Mouse (Mus musculus) embryo, embryonic 11.5 days (tissue): ENCODE measurements around the gene Hddc2.

Source experiments
- DNase-seq: peaks from one replicate; pipeline ENCODE4 v3.0.0-alpha.2; 2012; ENCODE audit warnings: low read depth, low spot score

Hddc2 gene

DNA sequence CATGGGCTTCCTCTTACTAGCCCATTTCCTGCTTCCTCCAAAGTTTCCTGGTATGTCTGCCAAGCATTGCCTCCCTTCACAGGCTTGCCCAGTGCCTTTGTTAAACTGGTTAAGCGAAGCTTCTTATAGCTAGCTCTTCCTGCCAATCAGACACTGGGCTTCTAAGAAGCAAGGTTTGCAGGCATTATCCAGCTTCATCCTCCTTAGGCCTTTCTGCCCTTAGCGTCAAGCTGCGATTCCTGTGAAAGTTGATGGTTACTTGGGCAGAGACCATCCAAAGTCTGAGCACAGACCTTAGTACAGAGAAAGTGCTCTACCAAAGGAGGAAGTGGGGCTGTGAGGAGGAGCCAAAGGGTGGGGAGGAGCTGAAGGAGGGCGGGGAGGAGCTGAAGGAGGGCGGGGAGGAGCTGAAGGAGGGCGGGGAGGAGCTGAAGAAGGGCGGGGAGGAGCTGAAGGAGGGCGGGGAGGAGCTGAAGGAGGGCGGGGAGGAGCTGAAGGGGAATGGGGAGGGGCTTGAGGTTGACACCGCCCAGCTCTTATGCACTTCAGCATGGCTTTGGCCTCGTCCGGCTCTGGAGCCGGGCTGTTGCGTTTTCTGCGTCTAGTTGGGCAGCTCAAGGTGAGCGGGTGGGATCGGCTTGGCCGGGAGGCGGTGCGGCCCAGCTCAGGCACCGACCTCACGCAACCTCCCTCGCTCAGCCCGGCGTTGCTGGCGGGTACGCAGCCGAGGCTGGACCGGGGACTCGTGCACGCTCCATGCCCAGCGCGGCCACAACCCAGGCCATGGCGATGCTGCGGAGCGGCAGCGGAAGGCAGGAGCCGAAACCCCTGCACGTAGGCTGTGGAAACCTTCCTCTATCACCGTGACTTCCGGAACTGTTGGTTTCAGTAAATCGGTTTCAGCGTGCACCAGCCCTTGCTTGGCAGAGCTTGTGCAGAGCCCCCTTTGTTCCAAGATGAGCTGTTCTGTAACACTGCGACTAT is at the start of gene Hddc2:
Gene Hddc2, plus strand, starts transcription at position 519 of the 984 bp plus-strand sequence.
- DNase-seq: peak; percentile 77

DNA sequence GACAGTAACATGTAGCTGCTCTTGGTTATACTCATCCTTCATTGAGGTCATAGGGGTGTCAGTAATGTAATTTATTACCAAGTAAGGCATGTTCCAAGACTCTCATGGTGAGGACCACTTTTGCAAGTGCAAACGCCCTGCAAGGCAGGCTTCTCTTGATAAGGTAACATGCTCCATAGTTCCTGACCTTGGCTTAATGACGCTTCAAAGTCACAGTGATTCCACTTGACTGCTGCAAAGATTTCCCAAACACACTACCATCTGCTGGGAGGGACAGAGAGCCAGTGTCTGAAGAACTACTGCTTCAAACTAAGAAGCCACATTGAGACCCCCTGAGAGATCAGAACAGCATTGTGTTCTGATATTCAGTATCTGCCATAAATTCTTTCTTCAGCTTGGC is 40.4 kb upstream of the Hddc2 start:
- no peak for DNase-seq

DNA sequence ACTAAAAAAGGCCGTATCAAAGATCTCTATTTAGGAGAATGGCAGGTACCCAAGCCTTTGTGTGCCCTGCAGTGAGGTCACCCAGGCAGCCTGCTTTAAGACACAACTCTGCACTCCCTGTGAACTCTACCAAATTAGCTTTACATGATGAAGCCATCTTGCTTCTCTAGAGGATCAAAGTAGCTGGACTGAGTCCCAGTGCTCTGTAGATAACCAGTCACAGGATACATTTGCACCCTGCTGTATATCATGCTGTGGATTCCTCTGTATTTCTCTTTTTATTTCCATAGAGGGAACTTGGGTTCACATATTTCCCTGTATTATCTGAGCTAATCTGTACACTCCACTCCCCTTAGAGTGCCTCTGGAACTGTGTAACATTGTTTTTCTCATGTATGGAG is 40.0 kb upstream of the Hddc2 start:
- DNase-seq: no peak

DNA sequence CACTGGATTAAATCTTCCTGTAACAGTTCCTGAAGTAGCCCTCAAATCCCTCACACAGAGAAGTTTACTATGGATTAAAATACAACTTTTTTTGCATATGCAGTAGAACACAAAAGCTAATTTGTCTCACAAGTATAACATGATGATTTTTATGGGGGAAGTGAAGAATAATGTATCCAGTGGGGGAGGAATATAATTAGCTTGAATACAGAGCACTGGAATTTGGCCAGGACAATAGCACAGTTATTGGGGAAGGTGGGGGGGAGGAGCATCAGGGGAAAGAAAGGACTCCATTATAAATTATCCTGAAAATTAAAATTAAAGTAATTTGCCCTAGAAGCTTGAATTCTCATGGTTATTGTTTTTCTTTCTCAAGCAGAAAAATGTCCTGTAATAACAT is 25.4 kb upstream of the Hddc2 start:
- DNase-seq: no peak

DNA sequence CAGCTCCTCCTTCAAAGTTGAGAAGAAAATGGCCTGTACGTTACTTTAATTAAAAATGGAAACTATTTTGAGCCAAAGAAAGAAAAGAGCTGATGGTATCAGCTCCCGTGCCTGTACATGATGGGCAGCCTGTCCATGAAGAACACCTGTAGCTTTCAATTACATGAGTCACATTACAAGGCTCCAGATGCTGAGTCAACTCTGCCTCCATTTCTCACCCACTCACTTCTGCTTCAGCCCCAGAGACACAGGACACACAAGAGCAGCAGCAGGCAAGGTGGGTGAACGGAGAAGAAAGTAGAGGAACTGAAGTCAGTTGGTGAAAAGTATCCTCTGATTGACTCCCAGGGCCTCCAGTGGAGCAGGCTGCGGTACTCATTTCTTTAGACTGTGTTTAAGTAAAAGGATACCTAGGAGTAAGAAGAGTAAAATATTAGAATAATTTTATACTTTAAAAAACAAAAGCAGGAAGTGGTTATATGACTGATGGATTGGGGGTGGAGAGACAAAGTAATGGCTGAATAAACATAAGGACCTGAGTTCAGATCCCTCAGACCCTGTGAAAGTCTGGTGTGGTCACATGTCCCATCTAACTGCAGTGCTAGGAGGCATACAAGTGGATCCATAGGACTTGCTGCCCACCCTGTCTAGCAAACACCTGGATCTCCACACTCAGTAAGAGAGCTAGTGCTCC is 24.3 kb upstream of the Hddc2 start:
- no peak for DNase-seq

DNA sequence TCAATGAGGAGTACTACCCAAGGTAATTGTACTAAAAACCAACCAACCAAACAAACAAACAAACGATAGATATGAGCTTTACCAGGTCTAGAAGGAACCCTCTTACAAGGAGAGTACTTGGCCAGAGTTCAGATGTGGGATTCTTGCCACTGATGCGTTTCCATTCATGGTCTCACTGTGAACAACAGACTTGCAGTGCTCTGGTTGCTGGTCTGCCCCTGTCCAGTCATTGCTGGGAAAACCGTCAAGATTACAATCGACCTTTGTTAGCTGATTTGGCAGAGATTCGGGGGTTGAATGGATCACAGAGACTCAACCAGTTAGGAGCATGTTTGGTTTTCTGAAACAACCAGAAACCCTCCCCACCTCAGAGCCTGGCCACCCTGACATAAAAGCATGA is 17.5 kb upstream of the Hddc2 start:
- DNase-seq: no peak

DNA sequence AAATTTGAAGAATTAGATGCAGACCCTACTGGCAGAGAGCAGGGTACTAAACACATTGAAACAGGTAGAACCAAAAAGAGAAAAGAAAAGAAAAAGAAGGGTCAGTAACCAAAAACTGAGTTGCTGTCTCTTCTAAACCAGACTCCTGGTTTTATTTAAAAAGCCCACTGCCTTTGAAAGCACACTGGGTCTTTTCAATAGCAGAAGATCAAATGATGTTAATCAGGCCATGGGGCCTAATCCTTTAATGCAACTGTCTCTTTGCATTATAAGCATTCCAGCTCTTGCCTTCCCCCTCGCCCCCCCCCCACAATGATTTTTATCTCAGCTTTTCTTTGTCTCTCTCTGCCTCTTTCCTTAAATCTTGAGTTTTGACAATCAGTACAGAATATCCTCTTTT is 16.7 kb upstream of the Hddc2 start:
- DNase-seq: no peak

DNA sequence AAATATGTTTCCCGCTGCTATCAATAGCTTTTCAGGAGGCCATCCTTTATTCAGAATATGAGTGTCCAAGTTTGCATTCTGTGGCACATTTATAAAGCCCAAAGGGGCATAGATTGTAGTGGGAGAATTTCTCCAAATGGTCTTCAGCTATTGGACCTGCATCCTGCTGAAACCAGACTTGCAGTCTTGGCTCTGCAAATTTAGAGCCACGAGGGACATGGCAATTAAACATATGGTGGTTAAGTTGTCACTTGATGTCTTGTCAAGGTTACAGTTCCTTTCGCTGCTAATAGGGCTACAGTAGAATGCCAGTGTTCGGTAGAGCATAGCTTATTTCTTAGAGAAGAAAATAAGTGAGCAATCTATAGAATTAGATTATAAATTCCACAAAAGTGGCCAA is 16.1 kb upstream of the Hddc2 start:
- no peak for DNase-seq

GRCm38 (mm10) chr10:31298263-31298662 is 14.9 kb upstream of the Hddc2 start:
- DNase-seq: no peak

GRCm38 (mm10) chr10:31298921-31299574 is 14.1 kb upstream of the Hddc2 start:
- peak; percentile 63 for DNase-seq

GRCm38 (mm10) chr10:31300292-31300691 is 12.9 kb upstream of the Hddc2 start:
- DNase-seq: no peak

DNA sequence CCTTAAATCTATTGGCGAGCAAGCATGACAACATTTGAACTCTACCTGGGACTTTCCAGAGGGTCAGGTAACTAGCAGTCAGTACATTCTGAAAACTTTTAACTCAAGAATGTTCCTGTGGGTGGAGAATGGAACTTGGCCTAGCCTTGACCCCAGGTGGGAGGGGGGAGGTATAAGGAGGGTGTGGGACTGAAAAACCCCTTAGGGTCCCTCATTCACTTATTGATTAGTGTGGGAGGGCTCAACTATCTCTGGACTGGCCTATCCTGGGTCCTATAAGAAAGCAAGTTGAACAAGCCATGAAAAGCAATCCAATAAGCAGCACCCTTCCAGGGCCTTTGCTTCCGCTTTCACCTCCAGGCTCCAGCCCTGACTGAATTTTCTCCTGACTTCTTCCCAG is 9.7 kb upstream of the Hddc2 start:
- DNase-seq: no peak

- DNase-seq: no peak
These were observed 6.1 kb upstream of the Hddc2 start for GRCm38 (mm10) chr10:31307024-31307598.

GRCm38 (mm10) chr10:31318491-31318890 is 5.3 kb downstream of the Hddc2 start:
- no peak for DNase-seq

- DNase-seq: no peak
These were observed 16.3 kb downstream of the Hddc2 start for GRCm38 (mm10) chr10:31329436-31329835.

- no peak for DNase-seq
These were observed 17.2 kb downstream of the Hddc2 start for GRCm38 (mm10) chr10:31330286-31330962.

DNA sequence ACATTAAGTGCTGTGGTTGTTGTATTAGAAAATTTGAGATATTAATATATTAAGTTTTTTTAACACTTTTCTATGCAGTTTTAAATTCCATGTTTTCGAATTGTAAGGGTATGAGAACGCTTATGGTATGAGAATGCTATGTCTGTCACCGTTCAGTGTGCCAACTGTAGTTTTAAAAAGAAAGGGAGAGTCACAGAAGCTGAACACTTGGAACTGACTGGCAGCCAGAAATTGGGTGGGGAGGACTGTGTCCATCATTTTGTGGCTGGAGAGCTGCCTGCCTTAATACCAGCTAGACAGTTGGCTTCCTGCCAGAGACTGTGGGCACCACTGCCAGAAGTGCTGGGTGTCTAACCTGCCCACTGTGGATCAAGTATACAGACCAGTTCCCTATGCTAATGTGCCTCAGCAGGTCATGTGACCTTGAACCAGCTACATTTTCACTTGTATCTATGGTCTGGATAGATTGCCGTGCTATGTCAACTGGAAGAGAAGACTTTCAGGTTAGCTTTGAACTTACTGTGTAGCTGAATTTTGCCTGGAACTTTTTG is 18.1 kb downstream of the Hddc2 start:
- DNase-seq: no peak

DNA sequence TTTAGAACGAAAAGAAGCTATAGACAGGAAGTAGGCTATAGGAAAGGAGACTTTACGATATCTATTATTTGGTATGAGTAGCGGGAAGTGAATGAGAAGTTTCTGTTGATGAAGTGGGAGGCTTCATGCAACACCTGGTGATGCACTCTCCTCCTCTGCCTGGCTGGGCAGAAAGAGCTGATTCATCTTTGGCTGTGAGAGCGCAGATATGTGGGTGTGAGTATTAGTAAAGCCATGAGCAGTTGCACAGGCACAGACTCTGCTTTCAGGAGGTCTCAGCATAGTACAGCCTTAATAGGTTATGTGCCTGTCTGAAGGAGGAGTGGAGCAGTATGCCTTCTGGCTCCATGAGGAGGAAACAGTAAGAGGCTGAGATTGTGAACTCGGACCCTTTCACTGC is 23.2 kb downstream of the Hddc2 start:
- DNase-seq: no peak

DNA sequence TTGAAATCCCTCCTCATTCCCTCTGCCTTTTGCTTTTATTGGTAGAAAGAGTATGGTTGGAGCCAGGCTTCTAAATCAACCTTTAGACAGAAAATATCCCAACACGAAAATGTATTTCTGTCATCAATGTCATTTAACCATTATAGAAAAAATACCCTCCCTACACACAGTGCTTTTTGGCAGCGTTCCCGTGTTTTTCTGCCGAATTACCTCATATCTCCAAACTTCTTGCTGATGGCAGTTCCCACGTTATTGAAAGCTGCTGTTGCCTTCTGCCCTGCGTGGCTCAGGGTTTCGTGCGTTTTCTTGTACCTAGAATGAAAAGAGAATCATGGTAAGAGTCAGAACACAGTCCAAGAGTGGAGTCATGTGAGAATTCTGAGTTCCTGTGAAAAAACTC is 33.2 kb downstream of the Hddc2 start:
- DNase-seq: no peak

GRCm38 (mm10) chr10:31351056-31351455 is 37.9 kb downstream of the Hddc2 start:
- no peak for DNase-seq

- no peak for DNase-seq
These were observed 39.8 kb downstream of the Hddc2 start for GRCm38 (mm10) chr10:31352845-31353427.
